Mouse (Mus musculus) bone marrow macrophage, adult 2 months (primary cell): ENCODE measurements around the gene Oosp2. TPM values are rescaled to one million over a fixed set of nuclear protein-coding genes. Genes with fewer than 3 reads are reported as not detected.
A peak's percentile ranks its signal among the peaks of the same experiment; 100 is the strongest.

Experiments used
- H3K27ac ChIP-seq: 2 replicates; pipeline ENCODE4 v1.5.1; 2012; ENCODE audit warnings: low read depth, low read length; ENCODE audit not compliant: insufficient read depth
- H3K4me1 ChIP-seq: 2 replicates; pipeline ENCODE4 v1.6.1; 2012; ENCODE audit warnings: low read length; ENCODE audit not compliant: control insufficient read depth, insufficient read depth
- H3K4me3 ChIP-seq: 2 replicates; pipeline ENCODE4 v1.5.1; 2012; ENCODE audit warnings: mild to moderate bottlenecking, low read length, moderate library complexity; ENCODE audit not compliant: insufficient read depth
- CTCF ChIP-seq: IDR thresholded peaks from 2 replicates; pipeline ENCODE4 v1.5.1; 2012; ENCODE audit warnings: low read depth, mild to moderate bottlenecking, low read length, moderate library complexity
- POLR2A ChIP-seq: IDR thresholded peaks from 2 replicates; pipeline ENCODE4 v1.6.1; 2012; ENCODE audit warnings: mild to moderate bottlenecking, low read depth, low read length, borderline replicate concordance
- polyA plus RNA-seq: library from polyadenylated mRNA; stranded (reverse); fragments of >200 nt; gene quantifications from 2 replicates; pipeline ENCODE4 v1.2.4, GENCODE M21; 2012; ENCODE audit not compliant: missing spikeins, insufficient read depth, insufficient read length

Gene Oosp2
- polyA plus RNA-seq, 1 experiment: not detected

- H3K4me1 ChIP-seq: no peaks in the 10 kb centered on the region
- H3K4me3 ChIP-seq: no peak overlapping the region
- H3K27ac ChIP-seq: no peak overlapping the region
- TF ChIP-seq POLR2A (no peak), CTCF (no peak)
Measured at GRCm38 (mm10) chr19:11613084-11613483, 47.3 kb downstream of the Oosp2 start.

DNA sequence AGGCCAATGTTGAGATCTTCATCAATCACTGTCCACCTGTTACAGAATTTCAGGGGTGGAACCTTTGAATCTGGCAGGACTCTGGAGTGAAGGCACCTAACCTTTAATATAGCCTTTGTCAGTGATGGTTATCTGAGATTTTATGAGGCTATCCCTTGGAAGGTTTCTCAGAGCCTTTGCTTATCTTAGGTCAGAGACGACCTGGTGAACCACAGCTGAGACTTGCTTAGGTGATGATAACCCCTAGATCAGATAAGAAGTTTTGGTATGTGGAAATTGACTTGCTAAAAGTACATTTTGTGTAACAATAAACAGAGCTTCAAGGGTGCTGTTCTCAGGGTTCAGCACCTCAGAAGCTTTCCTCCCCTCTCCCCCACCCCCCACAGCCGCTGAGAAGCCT is 48.1 kb downstream of the Oosp2 start:
- no peak for TF ChIP-seq CTCF
- no peak for TF ChIP-seq POLR2A
- Histone ChIP-seq H3K4me3 (no peak overlapping the region), H3K4me1 (no peaks in the 10 kb centered on the region), H3K27ac (no peak overlapping the region)

GRCm38 (mm10) chr19:11611541-11611945 is 48.8 kb downstream of the Oosp2 start:
- Histone ChIP-seq H3K4me3 (no peak overlapping the region), H3K27ac (no peak overlapping the region), H3K4me1 (no peaks in the 10 kb centered on the region)
- no peak for TF ChIP-seq POLR2A
- TF ChIP-seq CTCF: peak; percentile 54

DNA sequence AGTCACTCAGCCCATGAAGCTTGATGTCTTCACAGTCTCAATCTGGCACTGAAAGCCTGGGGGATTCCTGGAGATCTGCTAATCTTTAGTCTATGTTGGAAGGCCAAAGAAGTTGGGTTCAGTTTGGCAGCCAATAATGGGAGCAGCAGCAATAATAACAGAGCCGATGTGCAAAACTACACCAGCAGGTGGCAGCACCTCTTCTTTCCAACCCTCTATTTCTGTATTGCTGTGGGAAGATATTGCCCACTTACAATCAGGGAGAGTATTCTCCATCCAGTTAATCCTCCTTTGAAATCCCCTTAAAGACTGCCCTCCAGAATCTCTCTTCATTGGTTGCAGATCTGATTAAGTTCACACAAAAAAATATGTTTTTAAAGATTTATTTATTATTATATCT is 52.2 kb downstream of the Oosp2 start:
- no peak overlapping the region for H3K27ac ChIP-seq
- no peak overlapping the region for H3K4me3 ChIP-seq
- H3K4me1 ChIP-seq: peaks cover 14% of the 10 kb centered on the region
- TF ChIP-seq CTCF: no peak
- TF ChIP-seq POLR2A: no peak

DNA sequence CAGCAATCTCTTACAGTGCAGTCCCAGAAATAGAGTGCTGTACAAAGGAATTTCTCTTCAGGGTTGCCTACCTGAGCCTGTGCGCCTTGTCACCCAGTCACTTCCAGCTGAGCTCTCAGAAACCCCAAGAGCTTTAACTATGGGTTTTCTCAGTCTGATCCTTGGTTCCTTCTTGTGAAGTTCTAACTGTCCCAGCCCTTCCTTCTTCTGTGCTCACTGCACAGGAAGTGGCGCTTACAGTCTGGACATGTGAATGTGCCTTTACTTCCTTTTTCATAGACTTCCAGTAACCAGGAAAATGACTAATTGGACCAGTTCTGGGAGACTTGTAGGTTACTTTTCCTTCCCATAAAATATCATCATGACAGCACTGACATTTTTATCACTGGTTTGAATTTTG is 55.8 kb downstream of the Oosp2 start, which contains the start of gene Ms4a6d:
Gene Ms4a6d, minus strand, starts transcription at position 247 of the 400 bp plus-strand sequence.
- peak within 1 kb of the TSS; percentile 80 for H3K4me3 ChIP-seq

GRCm38 (mm10) chr19:11602026-11602425 is 58.3 kb downstream of the Oosp2 start:
- peaks cover 23% of the 10 kb centered on the region for H3K4me1 ChIP-seq
- H3K27ac ChIP-seq: no peak overlapping the region
- no peak overlapping the region for H3K4me3 ChIP-seq
- TF ChIP-seq POLR2A (no peak), CTCF (peak; percentile 42)

More for the DNA sequence above, 55.8 kb downstream of the Oosp2 start, which contains the start of gene Ms4a6d:
- peak within 1 kb of the TSS; percentile 89 for H3K27ac ChIP-seq
- peaks cover 23% of the 10 kb centered on the region for H3K4me1 ChIP-seq
- TF ChIP-seq CTCF (no peak), POLR2A (no peak)

DNA sequence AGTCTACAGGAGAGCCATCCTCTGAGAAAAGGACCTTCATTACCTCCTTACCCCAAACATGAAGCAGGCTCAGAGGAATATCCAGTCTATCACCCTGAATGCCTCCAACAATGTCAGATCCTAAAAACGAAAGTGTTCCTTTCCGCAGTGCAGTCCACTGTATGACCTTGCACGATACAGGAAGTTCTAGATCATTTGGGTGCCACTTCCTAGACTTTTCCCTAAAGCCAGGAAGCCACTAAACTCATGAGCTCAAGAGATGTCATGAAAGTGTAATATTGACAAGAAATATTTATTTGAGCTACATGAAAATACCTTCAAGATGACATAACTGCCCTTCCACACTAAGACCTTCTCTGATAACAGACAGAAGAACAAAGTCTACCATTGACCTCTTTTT is 59.0 kb downstream of the Oosp2 start:
- H3K27ac ChIP-seq: no peak overlapping the region
- peaks cover 23% of the 10 kb centered on the region for H3K4me1 ChIP-seq
- TF ChIP-seq CTCF (no peak), POLR2A (no peak)
- no peak overlapping the region for H3K4me3 ChIP-seq

Other genes starting within 250 kb of the Oosp2 start
- gene Ms4a4b, start 217.0 kb downstream of the Oosp2 start, polyA plus RNA-seq: 5.6 and 8.4 TPM in 2 replicates
- 610 and 628 TPM in 2 replicates for gene Ms4a6c, start 191.2 kb downstream of the Oosp2 start, polyA plus RNA-seq
- gene Gm8369, start 174.6 kb downstream of the Oosp2 start, polyA plus RNA-seq: 13.4 and 15.4 TPM in 2 replicates
- 338 and 351 TPM in 2 replicates for gene Ms4a6b, start 144.0 kb downstream of the Oosp2 start, polyA plus RNA-seq
- not detected in 2 replicates for gene Ms4a4d, start 123.8 kb downstream of the Oosp2 start, polyA plus RNA-seq
- gene Ms4a6d, start 55.7 kb downstream of the Oosp2 start, polyA plus RNA-seq: 323 and 344 TPM in 2 replicates
- gene Ms4a2, start 36.8 kb downstream of the Oosp2 start, polyA plus RNA-seq: not detected in 2 replicates
- not detected in 2 replicates for gene Ms4a3, start 19.7 kb downstream of the Oosp2 start, polyA plus RNA-seq
- not detected in 2 replicates for gene Oosp1, start 30.6 kb upstream of the Oosp2 start, polyA plus RNA-seq
- not detected in 2 replicates for gene Oosp3, start 36.5 kb upstream of the Oosp2 start, polyA plus RNA-seq
- not detected in 2 replicates for gene Gif, start 87.0 kb upstream of the Oosp2 start, polyA plus RNA-seq
- gene Mrpl16, start 109.8 kb upstream of the Oosp2 start, polyA plus RNA-seq: 19.2 and 20.8 TPM in 2 replicates
- gene Stx3, start 158.8 kb upstream of the Oosp2 start, polyA plus RNA-seq: 23.1 and 28.0 TPM in 2 replicates
- gene Olfr1417, start 178.7 kb upstream of the Oosp2 start, polyA plus RNA-seq: not detected in 2 replicates
- gene Olfr1418, start 200.5 kb upstream of the Oosp2 start, polyA plus RNA-seq: not detected in 2 replicates
- not detected in 2 replicates for gene Olfr1419, start 214.5 kb upstream of the Oosp2 start, polyA plus RNA-seq
- not detected in 2 replicates for gene Olfr1420, start 226.0 kb upstream of the Oosp2 start, polyA plus RNA-seq